Mouse (Mus musculus): ENCODE data around the gene Olfr766-ps1. TPM values are rescaled to one million over a fixed set of nuclear protein-coding genes. Genes with fewer than 3 reads are reported as not detected.

Olfr766-ps1 gene
- polyA plus RNA-seq, 1 experiment from 2014 or later, result not detected

Other genes with a start within 250 kb of the Olfr766-ps1 start
- 31.5 and 35.5 TPM in 2 replicates for gene Ormdl2, start 247.3 kb downstream of the Olfr766-ps1 start, polyA plus RNA-seq (2016; fragmentation: Nextera tagmentation; extraction: Ambion mirVana)
- 10.8 and 11.9 TPM in 2 replicates for gene Gdf11, start 177.3 kb downstream of the Olfr766-ps1 start, polyA plus RNA-seq (2016; fragmentation: Nextera tagmentation; extraction: Ambion mirVana)
- 459 and 465 TPM in 2 replicates for gene Cd63, start 168.0 kb downstream of the Olfr766-ps1 start, polyA plus RNA-seq (2016; fragmentation: Nextera tagmentation; extraction: Ambion mirVana)
- 14.2 and 14.7 TPM in 2 replicates for gene Rdh5, start 146.1 kb downstream of the Olfr766-ps1 start, polyA plus RNA-seq (2016; fragmentation: Nextera tagmentation; extraction: Ambion mirVana)
- gene Bloc1s1, start 144.9 kb downstream of the Olfr766-ps1 start, polyA plus RNA-seq (2016; fragmentation: Nextera tagmentation; extraction: Ambion mirVana), result 210 and 215 TPM in 2 replicates
- 5.2 TPM in 2 replicates for gene Itga7, start 135.2 kb downstream of the Olfr766-ps1 start, polyA plus RNA-seq (2016; fragmentation: Nextera tagmentation; extraction: Ambion mirVana)
- 0.13 TPM in 1 of 2 replicates, not detected in the other for gene Mettl7b, start 108.0 kb downstream of the Olfr766-ps1 start, polyA plus RNA-seq (2016; fragmentation: Nextera tagmentation; extraction: Ambion mirVana)
- gene Olfr9, start 79.5 kb downstream of the Olfr766-ps1 start, polyA plus RNA-seq (2016; fragmentation: Nextera tagmentation; extraction: Ambion mirVana), result not detected in 2 replicates
- gene Olfr763, start 58.2 kb downstream of the Olfr766-ps1 start, polyA plus RNA-seq (2016; fragmentation: Nextera tagmentation; extraction: Ambion mirVana), result not detected in 2 replicates
- not detected in 2 replicates for gene Olfr764-ps1, start 29.1 kb downstream of the Olfr766-ps1 start, polyA plus RNA-seq (2016; fragmentation: Nextera tagmentation; extraction: Ambion mirVana)
- gene Olfr765, start 19.0 kb downstream of the Olfr766-ps1 start, polyA plus RNA-seq (2016; fragmentation: Nextera tagmentation; extraction: Ambion mirVana), result not detected in 2 replicates
- gene Olfr767, start 13.9 kb upstream of the Olfr766-ps1 start, polyA plus RNA-seq (2016; fragmentation: Nextera tagmentation; extraction: Ambion mirVana), result not detected in 2 replicates
- not detected in 2 replicates for gene Olfr768, start 30.4 kb upstream of the Olfr766-ps1 start, polyA plus RNA-seq (2016; fragmentation: Nextera tagmentation; extraction: Ambion mirVana)
- gene Olfr769, start 48.9 kb upstream of the Olfr766-ps1 start, polyA plus RNA-seq (2016; fragmentation: Nextera tagmentation; extraction: Ambion mirVana), result not detected in 2 replicates
- gene Olfr770, start 70.0 kb upstream of the Olfr766-ps1 start, polyA plus RNA-seq (2016; fragmentation: Nextera tagmentation; extraction: Ambion mirVana), result not detected in 2 replicates
- not detected in 2 replicates for gene Olfr771, start 95.8 kb upstream of the Olfr766-ps1 start, polyA plus RNA-seq (2016; fragmentation: Nextera tagmentation; extraction: Ambion mirVana)
- not detected in 2 replicates for gene Olfr772, start 108.9 kb upstream of the Olfr766-ps1 start, polyA plus RNA-seq (2016; fragmentation: Nextera tagmentation; extraction: Ambion mirVana)
- not detected in 2 replicates for gene Olfr773, start 118.4 kb upstream of the Olfr766-ps1 start, polyA plus RNA-seq (2016; fragmentation: Nextera tagmentation; extraction: Ambion mirVana)
- not detected in 2 replicates for gene Olfr774, start 167.2 kb upstream of the Olfr766-ps1 start, polyA plus RNA-seq (2016; fragmentation: Nextera tagmentation; extraction: Ambion mirVana)
- not detected in 2 replicates for gene Olfr775, start 179.4 kb upstream of the Olfr766-ps1 start, polyA plus RNA-seq (2016; fragmentation: Nextera tagmentation; extraction: Ambion mirVana)
- not detected in 2 replicates for gene Olfr776, start 190.2 kb upstream of the Olfr766-ps1 start, polyA plus RNA-seq (2016; fragmentation: Nextera tagmentation; extraction: Ambion mirVana)
- gene Olfr777, start 202.5 kb upstream of the Olfr766-ps1 start, polyA plus RNA-seq (2016; fragmentation: Nextera tagmentation; extraction: Ambion mirVana), result not detected in 2 replicates
- gene Olfr780, start 249.1 kb upstream of the Olfr766-ps1 start, polyA plus RNA-seq (2016; fragmentation: Nextera tagmentation; extraction: Ambion mirVana), result not detected in 2 replicates

Measured in embryonic facial prominence, embryonic 12.5 days (tissue).